Mouse (Mus musculus) heart, embryonic 14.5 days (tissue): ENCODE data around the gene Catsper3. TPM values are rescaled to one million over a fixed set of nuclear protein-coding genes. Genes with fewer than 3 reads are reported as not detected.

Experiments used
- ATAC-seq: fragments of 200-750 bp; cut with Nextera tagmentation; 2 replicates; pipeline ENCODE4 v1.8.0; 2017; ENCODE audit warnings: low read depth, moderate TSS enrichment; ENCODE audit not compliant: insufficient number of reproducible peaks, insufficient read depth, low FRiP score
- H3K27ac ChIP-seq, 2 experiments: fragments of 200-500 bp in 1 of 2; fragments of 300-500 bp in 1 of 2; sonication (generic) in 1 of 2; replicated peaks in 1 of 2; 2 replicates each; pipeline ENCODE4 v1.5.1; 2012 to 2014; ENCODE audit warnings: low read depth in 2 of 2, low read length in 2 of 2, control low read depth in 1 of 2, mild to moderate bottlenecking in 1 of 2, mixed read lengths in 1 of 2; ENCODE audit not compliant: control insufficient read depth in 1 of 2, insufficient read depth in 1 of 2
- H3K27me3 ChIP-seq: fragments of 300-500 bp; sonication (generic); 2 replicates; pipeline ENCODE4 v1.6.1; 2014; ENCODE audit warnings: mild to moderate bottlenecking, low read length, control low read depth; ENCODE audit not compliant: control insufficient read depth, insufficient read depth
- H3K36me3 ChIP-seq: fragments of 300-500 bp; sonication (generic); 2 replicates; pipeline ENCODE4 v1.6.1; 2014; ENCODE audit warnings: mild to moderate bottlenecking, control low read depth, low read length, mixed read lengths; ENCODE audit not compliant: control insufficient read depth, insufficient read depth
- H3K4me1 ChIP-seq, 2 experiments: fragments of 200-500 bp in 1 of 2; fragments of 300-500 bp in 1 of 2; sonication (generic) in 1 of 2; 2 replicates each; pipeline ENCODE4 v1.6.1; 2012 to 2014; ENCODE audit warnings: low read length in 2 of 2, control low read depth in 1 of 2, mixed read lengths in 1 of 2; ENCODE audit not compliant: control insufficient read depth in 2 of 2, insufficient read depth in 2 of 2
- H3K4me2 ChIP-seq: fragments of 300-500 bp; sonication (generic); 2 replicates; pipeline ENCODE4 v1.6.1; 2014; ENCODE audit warnings: mild to moderate bottlenecking, low read length
- H3K4me3 ChIP-seq, 2 experiments: fragments of 200-500 bp in 1 of 2; fragments of 300-500 bp in 1 of 2; sonication (generic) in 1 of 2; 2 replicates each; pipeline ENCODE4 v1.5.1; 2012 to 2014; ENCODE audit warnings: low read length in 2 of 2, mild to moderate bottlenecking in 2 of 2, control low read depth in 1 of 2, low read depth in 1 of 2, moderate library complexity in 1 of 2; ENCODE audit not compliant: control insufficient read depth in 1 of 2, insufficient read depth in 1 of 2
- H3K9ac ChIP-seq: fragments of 300-500 bp; sonication (generic); 2 replicates; pipeline ENCODE4 v1.6.1; 2014; ENCODE audit warnings: mild to moderate bottlenecking, low read length
- H3K9me3 ChIP-seq: fragments of 300-500 bp; sonication (generic); 2 replicates; pipeline ENCODE4 v1.6.1; 2016; ENCODE audit warnings: low read length, control low read depth; ENCODE audit not compliant: control insufficient read depth
- WGBS: fragments of 180-500 bp; shearing (Covaris S2); extraction: QIAGEN DNeasy Blood & Tissue Kit; methylation state at CpG from one replicate; pipeline ENCODE4 v1.1.7; 2014; 5-methylcytosine and 5-hydroxymethylcytosine counted together
- polyA plus RNA-seq: library from polyadenylated mRNA; unstranded; fragments of >200 nt; fragmentation: Nextera tagmentation; extraction: Ambion mirVana; gene quantifications from 2 replicates; pipeline ENCODE4 v1.2.1, GENCODE M21; 2014

Catsper3 gene
- polyA plus RNA-seq: not detected in 2 replicates

DNA sequence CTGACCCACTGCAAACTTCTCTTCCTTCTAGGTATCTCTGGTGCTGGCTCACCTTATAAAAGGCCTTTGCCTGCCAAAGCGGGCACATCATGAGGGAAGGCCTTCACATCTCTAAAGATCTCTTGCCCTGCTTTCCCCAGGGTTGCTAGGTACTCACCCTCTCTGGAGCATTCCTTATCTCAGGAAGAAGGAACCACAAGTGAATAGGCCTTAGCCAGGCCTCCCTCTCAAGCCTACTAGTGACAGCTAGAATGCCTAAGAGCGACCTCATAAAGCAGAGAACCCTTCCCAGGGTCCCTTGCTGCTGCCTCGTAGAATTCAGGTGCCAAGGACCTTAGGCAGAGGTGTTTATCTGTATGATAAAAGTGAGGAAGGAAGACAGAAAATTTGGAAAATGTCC is at the start of gene Catsper3:
TSS of gene Catsper3 (plus strand) at position 301 of the 400 bp plus-strand sequence.
- Histone ChIP-seq H3K4me3 (no peak within 1 kb of the TSS), H3K4me2 (no peak within 1 kb of the TSS), H3K27me3 (no peaks in the 10 kb centered on the region), H3K9ac (no peak within 1 kb of the TSS), H3K4me1 (no peaks in the 10 kb centered on the region), H3K9me3 (no peaks in the 10 kb centered on the region), H3K27ac (no peak within 1 kb of the TSS), H3K36me3 (no peaks in the 10 kb centered on the region)
- no peak for ATAC-seq
- WGBS: 71% methylated on average over 3 of the region's 3 CpGs

DNA sequence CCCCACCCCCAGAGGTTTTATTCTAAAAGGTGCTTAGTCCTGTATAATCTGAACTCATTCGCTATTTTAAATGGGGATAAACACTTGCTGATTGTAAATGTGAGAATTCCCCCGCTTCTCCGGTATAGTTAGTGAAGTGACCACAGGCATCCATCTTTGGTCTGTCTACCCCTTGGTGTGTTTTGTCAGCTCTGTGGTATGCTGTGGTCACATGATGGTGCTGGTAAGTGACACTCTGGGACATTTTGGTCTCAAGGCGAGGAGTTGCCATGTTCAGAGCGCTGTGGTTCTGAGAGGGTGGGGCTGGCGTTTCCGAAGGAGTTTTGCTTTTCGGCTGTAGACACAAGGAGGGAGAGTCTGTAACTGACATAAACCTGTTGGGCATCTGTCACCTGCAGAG is 46.5 kb upstream of the Catsper3 start:
- H3K4me2 ChIP-seq: no peak overlapping the region
- H3K36me3 ChIP-seq: 0 out of 2 replicates have a peak, but pooled peaks cover 2% of the 10 kb centered on the region
- no peak for ATAC-seq
- 80% methylated on average over 8 of the region's 8 CpGs for WGBS
- no peaks in the 10 kb centered on the region for H3K27me3 ChIP-seq
- H3K9ac ChIP-seq: no peak overlapping the region
- no peak overlapping the region for H3K4me3 ChIP-seq
- H3K9me3 ChIP-seq: no peaks in the 10 kb centered on the region
- H3K27ac ChIP-seq: no peak overlapping the region
- H3K4me1 ChIP-seq: no peaks in the 10 kb centered on the region

DNA sequence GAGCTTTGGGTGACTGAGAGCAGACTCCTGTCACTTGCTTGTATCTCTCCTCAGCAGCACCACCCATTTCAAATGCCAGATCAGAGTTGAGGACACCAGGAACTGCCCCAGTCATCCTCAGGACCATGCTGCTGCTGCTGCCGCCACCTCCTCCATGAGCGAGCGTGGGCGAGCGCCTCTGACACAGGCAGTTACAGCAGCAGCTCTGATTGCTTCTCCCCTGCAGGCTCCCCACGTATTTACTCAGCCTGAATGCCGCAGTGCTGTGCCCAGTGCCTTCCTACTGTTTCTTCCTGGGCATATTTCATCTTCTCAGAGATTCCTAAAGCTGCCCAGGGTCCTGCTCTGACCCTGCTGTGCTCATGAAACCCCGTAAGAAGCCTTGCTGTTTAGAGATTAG is 42.1 kb upstream of the Catsper3 start:
- WGBS: 60% methylated on average over 8 of the region's 8 CpGs
- Histone ChIP-seq H3K27ac (no peak overlapping the region), H3K36me3 (no peaks in the 10 kb centered on the region), H3K4me1 (no peaks in the 10 kb centered on the region), H3K27me3 (no peaks in the 10 kb centered on the region), H3K4me2 (no peak overlapping the region), H3K4me3 (no peak overlapping the region), H3K9me3 (no peaks in the 10 kb centered on the region), H3K9ac (no peak overlapping the region)
- no peak for ATAC-seq

DNA sequence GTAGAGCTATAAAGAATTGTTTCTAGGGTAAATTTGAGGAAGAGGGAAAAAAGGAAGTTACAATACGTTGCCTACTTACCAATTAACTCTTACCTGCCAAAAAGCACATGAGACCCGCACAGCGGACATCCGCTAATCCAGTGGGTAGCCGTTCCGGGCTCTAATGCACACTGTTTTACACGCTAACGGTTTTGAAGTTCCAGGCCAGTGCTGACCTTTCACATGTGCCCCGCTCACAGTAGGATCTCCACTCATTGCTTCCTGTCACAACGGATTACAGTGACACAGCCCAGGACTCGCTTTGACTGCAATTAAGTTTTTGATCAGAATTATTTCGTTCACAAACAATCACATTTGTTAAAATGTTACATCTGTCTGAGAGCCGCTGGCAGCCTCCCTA is 30.0 kb upstream of the Catsper3 start:
- no peak overlapping the region for H3K4me2 ChIP-seq
- no peaks in the 10 kb centered on the region for H3K36me3 ChIP-seq
- no peaks in the 10 kb centered on the region for H3K27me3 ChIP-seq
- no peak overlapping the region for H3K9ac ChIP-seq
- no peak overlapping the region for H3K27ac ChIP-seq
- no peaks in the 10 kb centered on the region for H3K9me3 ChIP-seq
- H3K4me1 ChIP-seq: peaks cover 4 to 7% of the 10 kb centered on the region in 2 experiments; a peak in 2 of 4 replicates
- 73% methylated on average over 13 of the region's 13 CpGs for WGBS
- no peak for ATAC-seq
- no peak overlapping the region for H3K4me3 ChIP-seq

DNA sequence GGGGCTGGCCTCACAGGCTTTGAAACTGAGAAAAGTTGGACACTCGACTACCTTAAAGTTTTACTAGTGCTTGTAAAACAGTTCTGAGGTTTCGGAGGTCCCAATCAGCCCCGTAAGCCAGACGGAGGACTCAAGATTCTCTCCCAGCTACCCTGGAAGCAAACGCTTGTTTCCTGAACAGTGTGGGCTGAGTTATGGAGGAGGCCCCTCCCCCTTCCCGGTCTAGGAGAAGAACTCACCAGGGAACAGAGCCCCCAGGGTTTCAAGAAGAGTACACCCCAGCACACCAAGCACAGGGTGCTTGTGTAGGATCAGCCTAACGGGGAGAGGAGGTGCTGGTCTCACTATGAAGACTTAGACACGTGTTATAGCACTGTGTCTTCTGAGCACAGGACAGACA is 27.6 kb upstream of the Catsper3 start:
- Histone ChIP-seq H3K4me2 (peak overlapping the region; percentile 26), H3K36me3 (no peaks in the 10 kb centered on the region), H3K4me1 (peaks cover 13% of the 10 kb centered on the region in 2 experiments; a peak in 3 of 4 replicates), H3K27ac (no peak overlapping the region), H3K9ac (peak overlapping the region; percentile 5; the same call in 1 of the 2 replicates), H3K9me3 (no peaks in the 10 kb centered on the region), H3K27me3 (no peaks in the 10 kb centered on the region), H3K4me3 (peak overlapping the region in 1 of 2 experiments; percentile 6; a peak in 1 of 4 replicates)
- no peak for ATAC-seq
- WGBS: 32% methylated on average over 8 of the region's 8 CpGs

DNA sequence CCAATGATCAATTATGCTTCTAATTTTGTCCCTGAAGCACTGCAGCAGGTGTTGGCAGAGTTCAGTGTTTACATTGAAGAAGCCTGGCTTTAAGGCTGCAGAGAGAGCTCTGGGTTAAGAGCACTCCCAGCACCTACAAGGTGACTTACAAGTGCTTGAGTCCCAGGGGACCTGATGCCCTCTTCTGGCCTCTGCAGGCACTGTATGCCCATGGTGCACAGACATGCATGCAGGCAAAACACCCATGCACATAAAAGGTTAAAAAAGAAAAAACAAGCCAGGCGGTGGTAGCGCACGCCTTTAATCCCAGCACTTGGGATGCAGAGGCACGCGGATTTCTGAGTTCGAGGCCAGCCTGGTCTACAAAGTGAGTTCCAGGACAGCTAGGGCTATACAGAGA is 26.7 kb upstream of the Catsper3 start:
- 89% methylated on average over 6 of the region's 6 CpGs for WGBS

DNA sequence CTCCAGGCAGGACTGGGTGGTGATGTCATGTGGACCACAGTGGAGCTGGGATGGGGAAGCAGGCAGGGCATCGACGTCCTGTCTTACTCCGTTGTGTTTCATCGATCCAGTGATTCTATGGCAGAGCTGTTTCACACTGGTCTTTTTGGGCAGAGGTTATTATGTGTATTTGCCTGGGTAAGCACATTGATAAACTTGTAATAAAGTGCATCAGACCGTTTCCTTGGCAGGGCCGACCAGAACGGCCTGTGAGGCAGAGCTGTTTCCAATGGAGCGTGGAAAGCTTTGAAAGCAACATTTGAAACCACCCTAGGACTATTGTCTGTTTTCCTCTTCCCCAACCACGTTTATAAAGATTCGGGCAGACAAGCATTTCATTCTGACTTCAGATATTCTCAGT is 23.8 kb upstream of the Catsper3 start:
- no peak overlapping the region for H3K9ac ChIP-seq

More for the DNA sequence above, 26.7 kb upstream of the Catsper3 start:
- H3K27ac ChIP-seq: no peak overlapping the region
- H3K27me3 ChIP-seq: no peaks in the 10 kb centered on the region
- H3K9ac ChIP-seq: no peak overlapping the region
- H3K4me1 ChIP-seq: peaks cover 13% of the 10 kb centered on the region in 2 experiments; a peak in 3 of 4 replicates
- no peak overlapping the region for H3K4me2 ChIP-seq
- no peaks in the 10 kb centered on the region for H3K9me3 ChIP-seq
- no peaks in the 10 kb centered on the region for H3K36me3 ChIP-seq
- ATAC-seq: no peak
- H3K4me3 ChIP-seq: no peak overlapping the region

DNA sequence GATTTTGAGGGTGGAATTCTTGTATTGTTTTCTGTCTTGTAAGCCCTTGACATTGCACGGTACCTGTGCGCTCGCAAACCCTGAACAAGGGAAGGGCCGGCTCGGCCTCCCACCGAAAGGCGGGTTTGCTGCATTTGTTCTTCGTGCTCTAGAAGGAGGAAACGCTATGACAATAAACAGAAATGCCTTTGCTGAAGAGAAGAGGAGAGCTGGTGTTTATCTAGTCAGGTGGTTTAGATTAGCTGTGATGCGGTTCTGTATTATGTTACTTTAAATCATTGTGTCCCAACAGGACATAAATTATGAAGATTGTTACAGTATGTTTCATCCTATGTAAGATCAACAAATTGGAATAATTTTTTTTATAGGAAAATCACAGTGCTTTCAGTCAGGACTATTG is 22.9 kb upstream of the Catsper3 start:
- no peak for ATAC-seq
- 76% methylated on average over 10 of the region's 10 CpGs for WGBS
- Histone ChIP-seq H3K27ac (no peak overlapping the region), H3K4me3 (no peak overlapping the region), H3K9me3 (no peaks in the 10 kb centered on the region), H3K27me3 (no peaks in the 10 kb centered on the region), H3K4me1 (peaks cover 11 to 15% of the 10 kb centered on the region in 2 experiments; a peak in 3 of 4 replicates), H3K36me3 (no peaks in the 10 kb centered on the region), H3K9ac (no peak overlapping the region), H3K4me2 (no peak overlapping the region)

More for the DNA sequence above, 23.8 kb upstream of the Catsper3 start:
- H3K36me3 ChIP-seq: no peaks in the 10 kb centered on the region
- WGBS: 62% methylated on average over 10 of the region's 10 CpGs
- H3K27me3 ChIP-seq: no peaks in the 10 kb centered on the region
- peak overlapping the region; percentile 42 for H3K4me2 ChIP-seq
- no peak overlapping the region for H3K4me3 ChIP-seq
- no peak for ATAC-seq
- no peaks in the 10 kb centered on the region for H3K9me3 ChIP-seq
- peaks cover 13 to 16% of the 10 kb centered on the region in 2 experiments; a peak in 3 of 4 replicates for H3K4me1 ChIP-seq
- H3K27ac ChIP-seq: no peak overlapping the region
